ENCODE assay signal across 32 mouse cellular contexts in genomic region chr2:102380581-102380980, GRCm38 (mm10).
"Had no signal": no experiment of that assay in that cellular context is flagged by ENCODE, and none has a peak within 500 bp of the region (broad histone marks: within the 10 kb centered on the region; RNA-seq: fewer than 3 reads in every experiment).

No protein-coding gene starts in this region.

- ATAC-seq: hindbrain, embryonic 16.5 days; hindbrain, postnatal 0 days; inflammation-experienced regulatory T-cells, adult 6 months; intestine, embryonic 15.5 days; intestine, embryonic 16.5 days; intestine, postnatal 0 days had no signal

- H3K9me3 ChIP-seq: heart, embryonic 10.5 days; heart, embryonic 12.5 days; heart, embryonic 13.5 days; heart, embryonic 15.5 days; hindbrain, embryonic 10.5 days; hindbrain, embryonic 12.5 days; hindbrain, embryonic 13.5 days; hindbrain, embryonic 15.5 days; intestine, embryonic 15.5 days; kidney, embryonic 15.5 days had no signal

- H3K4me3 ChIP-seq: heart, adult 2 months; heart, embryonic 10.5 days; heart, embryonic 12.5 days; heart, embryonic 13.5 days; heart, embryonic 15.5 days; hindbrain, embryonic 10.5 days; hindbrain, embryonic 12.5 days; hindbrain, embryonic 13.5 days; hindbrain, embryonic 15.5 days; intestine, embryonic 15.5 days; kidney, embryonic 15.5 days; layer of hippocampus, adult 2 months; left cerebral cortex, adult 2 months had no signal

- DNase-seq: heart, adult 2 months; heart, postnatal 10 days; heart, postnatal 14 days; heart, postnatal 36 days; heart, postnatal 4 days; kidney, adult 11 months; kidney, adult 18-20 months; kidney, postnatal 10 days; kidney, postnatal 25 days; kidney, postnatal 4 days; layer of hippocampus, adult 9-11 months; layer of hippocampus, postnatal 36 days had no signal

- H3K27ac ChIP-seq: heart, adult 2 months; heart, embryonic 10.5 days; heart, embryonic 13.5 days; heart, embryonic 15.5 days; hindbrain, embryonic 10.5 days; hindbrain, embryonic 12.5 days; hindbrain, embryonic 13.5 days; hindbrain, embryonic 14.5 days; hindbrain, embryonic 15.5 days; hindbrain, postnatal 0 days; intestine, embryonic 15.5 days; kidney, embryonic 15.5 days; kidney, postnatal 0 days; layer of hippocampus, adult 2 months; left cerebral cortex, adult 2 months had no signal

- H3K4me2 ChIP-seq: heart, embryonic 11.5 days; heart, embryonic 12.5 days; heart, embryonic 13.5 days; heart, embryonic 15.5 days; hindbrain, embryonic 12.5 days; hindbrain, embryonic 13.5 days; hindbrain, embryonic 14.5 days; hindbrain, embryonic 15.5 days; intestine, embryonic 15.5 days; kidney, embryonic 15.5 days had no signal

- H3K27me3 ChIP-seq: heart, embryonic 12.5 days; heart, embryonic 13.5 days; heart, embryonic 15.5 days; hindbrain, embryonic 12.5 days; hindbrain, embryonic 13.5 days; hindbrain, embryonic 15.5 days; intestine, embryonic 15.5 days; kidney, embryonic 15.5 days had no signal

- H3K36me3 ChIP-seq: hindbrain, embryonic 12.5 days; hindbrain, embryonic 15.5 days; intestine, embryonic 15.5 days had no signal

- H3K9ac ChIP-seq: heart, embryonic 12.5 days; heart, embryonic 13.5 days; heart, embryonic 15.5 days; hindbrain, embryonic 12.5 days; hindbrain, embryonic 13.5 days; hindbrain, embryonic 14.5 days; hindbrain, embryonic 15.5 days; intestine, embryonic 15.5 days; kidney, embryonic 15.5 days had no signal
